Mouse (Mus musculus) kidney, adult 2 months (tissue): ENCODE measurements around the gene Eef1akmt1. TPM values are rescaled to one million over a fixed set of nuclear protein-coding genes. Genes with fewer than 3 reads are reported as not detected.

Experiments used
- DNase-seq: peaks from one replicate; pipeline ENCODE4 v3.0.0; 2021
- H3K27ac ChIP-seq: fragments of 200-500 bp; 2 replicates; pipeline ENCODE4 v1.5.1; 2012; ENCODE audit warnings: low read depth, low read length, control low read depth, inconsistent platforms; ENCODE audit not compliant: insufficient read depth
- H3K27me3 ChIP-seq: fragments of 200-500 bp; replicated peaks from 2 replicates; pipeline ENCODE4 v1.6.1; 2012; ENCODE audit warnings: mild to moderate bottlenecking, moderate library complexity, low read length, inconsistent platforms; ENCODE audit not compliant: control insufficient read depth, insufficient read depth
- H3K36me3 ChIP-seq: fragments of 200-500 bp; 2 replicates; pipeline ENCODE4 v1.6.1; 2012; ENCODE audit warnings: mild to moderate bottlenecking, moderate library complexity, low read length, inconsistent platforms; ENCODE audit not compliant: control insufficient read depth, insufficient read depth
- H3K4me1 ChIP-seq: fragments of 200-500 bp; 2 replicates; pipeline ENCODE4 v1.6.1; 2011; ENCODE audit warnings: low read length; ENCODE audit not compliant: control insufficient read depth, insufficient read depth
- H3K4me3 ChIP-seq: fragments of 200-500 bp; 2 replicates; pipeline ENCODE4 v1.5.1; 2011; ENCODE audit warnings: mild to moderate bottlenecking, low read depth, low read length, control low read depth; ENCODE audit not compliant: insufficient read depth
- CTCF ChIP-seq: fragments of 200-500 bp; conservative IDR thresholded peaks from 2 replicates; pipeline ENCODE4 v1.5.1; 2011; ENCODE audit warnings: low read depth, mild to moderate bottlenecking, control low read depth, low read length, moderate library complexity, mixed read lengths; ENCODE audit not compliant: insufficient read depth, insufficient read length
- POLR2A ChIP-seq: fragments of 200-500 bp; IDR thresholded peaks from one replicate; pipeline ENCODE4 v1.6.1; 2011; ENCODE audit warnings: low read depth, low read length, control low read depth
- WGBS: fragments of 180-500 bp; shearing (Covaris S2); methylation state at CpG from one replicate; pipeline ENCODE4 v1.1.7; 2018; 5-methylcytosine and 5-hydroxymethylcytosine counted together
- polyA plus RNA-seq: library from polyadenylated mRNA; depleted of rRNA; stranded (reverse); fragments of >200 nt; gene quantifications from 2 replicates; pipeline ENCODE4 v1.2.3, GENCODE M21; 2012

The Eef1akmt1 gene
- polyA plus RNA-seq, 1 experiment = 24.4 TPM

GRCm38 (mm10) chr14:57574792-57575587, 3.6 kb upstream of the Eef1akmt1 start:
- Histone ChIP-seq H3K27ac (no peak overlapping the region), H3K4me3 (no peak overlapping the region), H3K27me3 (no peaks in the 10 kb centered on the region), H3K4me1 (peaks cover 6% of the 10 kb centered on the region), H3K36me3 (no peaks in the 10 kb centered on the region)
- DNase-seq = no peak
- TF ChIP-seq POLR2A (no peak), CTCF (no peak)
- 80% methylated on average over 6 of the region's 6 CpGs for WGBS

GRCm38 (mm10) chr14:57565626-57566025, 5.8 kb downstream of the Eef1akmt1 start:
- no peak for DNase-seq
- WGBS = 86% methylated on average over 6 of the region's 6 CpGs
- no peak overlapping the region for H3K27ac ChIP-seq
- TF ChIP-seq CTCF (no peak), POLR2A (no peak)
- H3K4me1 ChIP-seq = peaks cover 9% of the 10 kb centered on the region
- no peak overlapping the region for H3K4me3 ChIP-seq
- no peaks in the 10 kb centered on the region for H3K27me3 ChIP-seq
- H3K36me3 ChIP-seq = no peaks in the 10 kb centered on the region

GRCm38 (mm10) chr14:57556922-57557321, 14.5 kb downstream of the Eef1akmt1 start:
- Histone ChIP-seq H3K36me3 (no peaks in the 10 kb centered on the region), H3K27ac (no peak overlapping the region), H3K27me3 (no peaks in the 10 kb centered on the region), H3K4me3 (no peak overlapping the region), H3K4me1 (no peaks in the 10 kb centered on the region)
- DNase-seq = no peak
- WGBS = 88% methylated on average over 1 of the region's 1 CpGs
- TF ChIP-seq CTCF (no peak), POLR2A (no peak)

- Histone ChIP-seq H3K4me1 (no peaks in the 10 kb centered on the region), H3K36me3 (no peaks in the 10 kb centered on the region), H3K27me3 (no peaks in the 10 kb centered on the region), H3K27ac (no peak overlapping the region), H3K4me3 (no peak overlapping the region)
- DNase-seq = no peak
- no peak for TF ChIP-seq POLR2A
- TF ChIP-seq CTCF = no peak
- WGBS = 90% methylated on average over 7 of the region's 7 CpGs
These were observed 15.8 kb downstream of the Eef1akmt1 start for GRCm38 (mm10) chr14:57555471-57556070.

GRCm38 (mm10) chr14:57554434-57554833, 17.0 kb downstream of the Eef1akmt1 start:
- Histone ChIP-seq H3K36me3 (no peaks in the 10 kb centered on the region), H3K4me3 (no peak overlapping the region), H3K4me1 (no peaks in the 10 kb centered on the region), H3K27ac (no peak overlapping the region), H3K27me3 (no peaks in the 10 kb centered on the region)
- 92% methylated on average over 5 of the region's 5 CpGs for WGBS
- no peak for DNase-seq
- TF ChIP-seq POLR2A (no peak), CTCF (no peak)

GRCm38 (mm10) chr14:57552945-57553344, 18.5 kb downstream of the Eef1akmt1 start:
- Histone ChIP-seq H3K27me3 (no peaks in the 10 kb centered on the region), H3K27ac (no peak overlapping the region), H3K36me3 (no peaks in the 10 kb centered on the region), H3K4me1 (no peaks in the 10 kb centered on the region), H3K4me3 (no peak overlapping the region)
- TF ChIP-seq CTCF = no peak
- TF ChIP-seq POLR2A = no peak
- DNase-seq = no peak

GRCm38 (mm10) chr14:57547062-57547461, 24.4 kb downstream of the Eef1akmt1 start:
- TF ChIP-seq POLR2A = no peak
- no peak for TF ChIP-seq CTCF

More at GRCm38 (mm10) chr14:57547062-57547461, 24.4 kb downstream of the Eef1akmt1 start:
- Histone ChIP-seq H3K27me3 (no peaks in the 10 kb centered on the region), H3K36me3 (no peaks in the 10 kb centered on the region), H3K27ac (no peak overlapping the region), H3K4me3 (no peak overlapping the region), H3K4me1 (no peaks in the 10 kb centered on the region)
- no peak for DNase-seq
- 84% methylated on average over 5 of the region's 5 CpGs for WGBS
